In genomic region chr8:67560953-67561352, GRCm38 (mm10) we compare ENCODE assay signal across 24 mouse cellular contexts. TPM values are rescaled to one million over a fixed set of nuclear protein-coding genes. Genes with fewer than 3 reads are reported as not detected.
"Had no signal": no experiment of that assay in that cellular context is flagged by ENCODE, and none has a peak within 500 bp of the region (broad histone marks: within the 10 kb centered on the region; RNA-seq: fewer than 3 reads in every experiment).

No protein-coding gene starts in this region.

- H3K4me3 ChIP-seq: midbrain, embryonic 13.5 days; myocyte; neural tube, embryonic 13.5 days; neural tube, embryonic 15.5 days had no signal

- H3K36me3 ChIP-seq: midbrain, embryonic 13.5 days; neural tube, embryonic 13.5 days; neural tube, embryonic 15.5 days had no signal

- ATAC-seq: midbrain, embryonic 13.5 days; midbrain, embryonic 16.5 days had no signal

- H3K9me3 ChIP-seq: midbrain, embryonic 13.5 days; neural tube, embryonic 13.5 days; neural tube, embryonic 15.5 days had no signal

- H3K4me1 ChIP-seq: midbrain, embryonic 13.5 days; neural tube, embryonic 13.5 days; neural tube, embryonic 15.5 days had no signal

- DNase-seq: lung, adult 18-20 months; lung, embryonic 14.5 days; lung, postnatal 10 days; lung, postnatal 4 days; retina, postnatal 1 day; right cerebral cortex, adult 18-20 months; right cerebral cortex, postnatal 25 days; right cerebral cortex, postnatal 4 days; spleen, adult 18-20 months; thymus, adult 18-20 months; thymus, postnatal 14 days; thymus, postnatal 36 days had no signal

- H3K4me2 ChIP-seq: lung, embryonic 14.5 days; midbrain, embryonic 11.5 days; midbrain, embryonic 13.5 days; neural tube, embryonic 13.5 days; neural tube, embryonic 15.5 days had no signal

- H3K9ac ChIP-seq: lung, embryonic 14.5 days; midbrain, embryonic 13.5 days; neural tube, embryonic 13.5 days; neural tube, embryonic 15.5 days had no signal

- H3K27ac ChIP-seq: midbrain, embryonic 13.5 days; neural tube, embryonic 13.5 days; neural tube, embryonic 15.5 days had no signal

- H3K27me3 ChIP-seq: midbrain, embryonic 13.5 days; neural tube, embryonic 13.5 days; neural tube, embryonic 15.5 days had no signal

RNA-seq across cellular contexts. Expression of gene Nat3, which starts 37.3 kb away (rescaled TPM):
- total RNA-seq: megakaryocyte, adult 5-6 weeks had no signal
- polyA plus RNA-seq: lung, embryonic 14.5 days; lung, embryonic 16.5 days; midbrain, embryonic 11.5 days; midbrain, embryonic 13.5 days; midbrain, embryonic 16.5 days; myocyte; neural tube, embryonic 11.5 days; neural tube, embryonic 13.5 days; neural tube, embryonic 15.5 days; small intestine, adult 2 months; stomach, embryonic 14.5 days; thymus, postnatal 0 days had no signal
